Mouse (Mus musculus) neural tube, embryonic 14.5 days (tissue): ENCODE measurements at regions not wholly inside any gene's neighbourhood (a gene's known extent, or its start where the extent isn't known, plus 50 kb on each side); places are given as distances from the start of the nearest gene placed in this dataset.
"Not testable (repeated sequence)": the region's sequence is repeated elsewhere in the genome, so short reads cannot be mapped to it uniquely, and the experiment has no call there.

ENCODE experiments used
- ATAC-seq: fragments of 200-750 bp; cut with Nextera tagmentation; 2 replicates; pipeline ENCODE4 v1.8.0; 2017; ENCODE audit warnings: low read depth, mild to moderate bottlenecking, moderate TSS enrichment, moderate library complexity
- H3K27ac ChIP-seq: fragments of 300-500 bp; sonication (generic); 2 replicates; pipeline ENCODE4 v1.5.1; 2014; ENCODE audit warnings: low read depth, mild to moderate bottlenecking, control low read depth, low read length, moderate library complexity, mixed read lengths
- H3K27me3 ChIP-seq: fragments of 300-500 bp; sonication (generic); 2 replicates; pipeline ENCODE4 v1.6.1; 2014; ENCODE audit warnings: low read length; ENCODE audit not compliant: control insufficient read depth, insufficient read depth
- H3K36me3 ChIP-seq: fragments of 300-500 bp; sonication (generic); 2 replicates; pipeline ENCODE4 v1.6.1; 2014; ENCODE audit warnings: low read length, mixed read lengths; ENCODE audit not compliant: control insufficient read depth, insufficient read depth
- H3K4me1 ChIP-seq: fragments of 300-500 bp; sonication (generic); 2 replicates; pipeline ENCODE4 v1.6.1; 2014; ENCODE audit warnings: low read length; ENCODE audit not compliant: control insufficient read depth, insufficient read depth
- H3K4me2 ChIP-seq: fragments of 300-500 bp; sonication (generic); 2 replicates; pipeline ENCODE4 v1.6.1; 2014; ENCODE audit warnings: mild to moderate bottlenecking, low read depth, low read length, control low read depth
- H3K4me3 ChIP-seq: fragments of 300-500 bp; sonication (generic); 2 replicates; pipeline ENCODE4 v1.5.1; 2014; ENCODE audit warnings: low read depth, low read length, control low read depth, mixed read lengths
- H3K9ac ChIP-seq: fragments of 300-500 bp; sonication (generic); replicated peaks from 2 replicates; pipeline ENCODE4 v1.6.1; 2014; ENCODE audit warnings: low read depth, mild to moderate bottlenecking, control low read depth, low read length, mixed read lengths
- H3K9me3 ChIP-seq: fragments of 300-500 bp; sonication (generic); 2 replicates; pipeline ENCODE4 v1.6.1; 2016; ENCODE audit warnings: low read length; ENCODE audit not compliant: control insufficient read depth
- WGBS: fragments of 180-500 bp; shearing (Covaris S2); extraction: QIAGEN DNeasy Blood & Tissue Kit; methylation state at CpG from one replicate; pipeline ENCODE4 v1.1.7; 2014; 5-methylcytosine and 5-hydroxymethylcytosine counted together

GRCm38 (mm10) chr9:32958716-32959115 lies 322.7 kb downstream of the Ets1 start:
- no peak overlapping the region for H3K9ac ChIP-seq

GRCm38 (mm10) chr9:32959468-32959867 lies 323.4 kb downstream of the Ets1 start:
- not testable (repeated sequence) for H3K9ac ChIP-seq, H3K27ac ChIP-seq, H3K4me3 ChIP-seq, H3K9me3 ChIP-seq, ATAC-seq, H3K4me1 ChIP-seq, H3K4me2 ChIP-seq, H3K27me3 ChIP-seq, H3K36me3 ChIP-seq

More at GRCm38 (mm10) chr9:32958716-32959115, 322.7 kb downstream of the Ets1 start:
- WGBS: 59% methylated on average over 3 of the region's 3 CpGs
- no peaks in the 10 kb centered on the region for H3K9me3 ChIP-seq
- H3K4me1 ChIP-seq: no peaks in the 10 kb centered on the region
- no peaks in the 10 kb centered on the region for H3K27me3 ChIP-seq
- no peak overlapping the region for H3K27ac ChIP-seq
- no peak for ATAC-seq
- H3K4me3 ChIP-seq: no peak overlapping the region
- H3K4me2 ChIP-seq: no peak overlapping the region
- H3K36me3 ChIP-seq: no peaks in the 10 kb centered on the region

GRCm38 (mm10) chr9:32962679-32963205 lies 326.7 kb downstream of the Ets1 start:
- Histone ChIP-seq H3K4me3 (no peak overlapping the region), H3K27ac (no peak overlapping the region), H3K27me3 (no peaks in the 10 kb centered on the region), H3K9ac (no peak overlapping the region), H3K36me3 (no peaks in the 10 kb centered on the region), H3K9me3 (no peaks in the 10 kb centered on the region), H3K4me1 (no peaks in the 10 kb centered on the region), H3K4me2 (no peak overlapping the region)
- WGBS: 86% methylated on average over 5 of the region's 5 CpGs
- no peak for ATAC-seq

GRCm38 (mm10) chr9:32968446-32968845 lies 332.4 kb downstream of the Ets1 start:
- no peak for ATAC-seq
- Histone ChIP-seq H3K27ac (no peak overlapping the region), H3K36me3 (no peaks in the 10 kb centered on the region), H3K27me3 (no peaks in the 10 kb centered on the region), H3K4me3 (no peak overlapping the region), H3K4me2 (no peak overlapping the region), H3K9me3 (no peaks in the 10 kb centered on the region), H3K4me1 (0 out of 2 replicates have a peak, but pooled peaks cover 3% of the 10 kb centered on the region), H3K9ac (no peak overlapping the region)
- 71% methylated on average over 2 of the region's 2 CpGs for WGBS

- Histone ChIP-seq H3K9me3 (no peaks in the 10 kb centered on the region), H3K27me3 (no peaks in the 10 kb centered on the region), H3K36me3 (no peaks in the 10 kb centered on the region), H3K27ac (no peak overlapping the region), H3K9ac (no peak overlapping the region), H3K4me3 (no peak overlapping the region), H3K4me2 (no peak overlapping the region), H3K4me1 (0 out of 2 replicates have a peak, but pooled peaks cover 3% of the 10 kb centered on the region)
- no peak for ATAC-seq
- WGBS: 83% methylated on average over 5 of the region's 5 CpGs
These were observed 335.4 kb downstream of the Ets1 start for GRCm38 (mm10) chr9:32971421-32971820.

- 64% methylated on average over 7 of the region's 7 CpGs for WGBS
- no peak overlapping the region for H3K27ac ChIP-seq
These were observed 335.9 kb downstream of the Ets1 start for GRCm38 (mm10) chr9:32971926-32972325.

GRCm38 (mm10) chr9:32972431-32973052 lies 336.5 kb downstream of the Ets1 start:
- H3K4me1 ChIP-seq: 0 out of 2 replicates have a peak, but pooled peaks cover 3% of the 10 kb centered on the region
- no peak overlapping the region for H3K27ac ChIP-seq
- 31% methylated on average over 7 of the region's 7 CpGs for WGBS
- no peak overlapping the region for H3K4me2 ChIP-seq
- no peaks in the 10 kb centered on the region for H3K9me3 ChIP-seq
- no peaks in the 10 kb centered on the region for H3K27me3 ChIP-seq
- ATAC-seq: no peak
- H3K4me3 ChIP-seq: no peak overlapping the region
- no peak overlapping the region for H3K9ac ChIP-seq
- H3K36me3 ChIP-seq: no peaks in the 10 kb centered on the region

More at GRCm38 (mm10) chr9:32971926-32972325, 335.9 kb downstream of the Ets1 start:
- Histone ChIP-seq H3K4me2 (no peak overlapping the region), H3K27me3 (no peaks in the 10 kb centered on the region), H3K9me3 (no peaks in the 10 kb centered on the region), H3K9ac (no peak overlapping the region), H3K4me1 (0 out of 2 replicates have a peak, but pooled peaks cover 3% of the 10 kb centered on the region), H3K4me3 (no peak overlapping the region), H3K36me3 (no peaks in the 10 kb centered on the region)
- no peak for ATAC-seq

- no peaks in the 10 kb centered on the region for H3K9me3 ChIP-seq
- WGBS: 92% methylated on average over 7 of the region's 7 CpGs
- ATAC-seq: no peak
- no peak overlapping the region for H3K9ac ChIP-seq
- no peaks in the 10 kb centered on the region for H3K27me3 ChIP-seq
- H3K4me3 ChIP-seq: no peak overlapping the region
- no peaks in the 10 kb centered on the region for H3K36me3 ChIP-seq
- no peaks in the 10 kb centered on the region for H3K4me1 ChIP-seq
- no peak overlapping the region for H3K27ac ChIP-seq
- no peak overlapping the region for H3K4me2 ChIP-seq
These were observed 341.7 kb downstream of the Ets1 start for GRCm38 (mm10) chr9:32977732-32978131.

- H3K4me1 ChIP-seq: no peaks in the 10 kb centered on the region
- no peaks in the 10 kb centered on the region for H3K9me3 ChIP-seq
- H3K9ac ChIP-seq: no peak overlapping the region
- no peak overlapping the region for H3K4me2 ChIP-seq
- no peak for ATAC-seq
- H3K27ac ChIP-seq: no peak overlapping the region
- H3K4me3 ChIP-seq: no peak overlapping the region
- H3K27me3 ChIP-seq: no peaks in the 10 kb centered on the region
- no peaks in the 10 kb centered on the region for H3K36me3 ChIP-seq
These were observed 344.8 kb downstream of the Ets1 start for GRCm38 (mm10) chr9:32980846-32981245.
